Mouse (Mus musculus) testis, postnatal 14 days (tissue): ENCODE measurements around the gene Slc25a25.

ENCODE experiments used
- DNase-seq: peaks from one replicate; pipeline ENCODE4 v3.0.0; 2021; ENCODE audit warnings: low spot score

The Slc25a25 gene

GRCm38 (mm10) chr2:32458300-32458699, 7.1 kb upstream of the Slc25a25 start:
- DNase-seq, result no peak

GRCm38 (mm10) chr2:32455101-32455500, 3.9 kb upstream of the Slc25a25 start:
- no peak for DNase-seq

- no peak for DNase-seq
These were observed 3.4 kb upstream of the Slc25a25 start for GRCm38 (mm10) chr2:32454633-32455032.

GRCm38 (mm10) chr2:32453641-32454303, 2.5 kb upstream of the Slc25a25 start:
- DNase-seq, result no peak

GRCm38 (mm10) chr2:32452441-32452971, 1.3 kb upstream of the Slc25a25 start:
- DNase-seq, result peak; percentile 53

GRCm38 (mm10) chr2:32451870-32452372, 676 bp upstream of the Slc25a25 start:
- DNase-seq, result peak; percentile 99

- DNase-seq, result no peak
These were observed 1.2 kb downstream of the Slc25a25 start, which contains the start of gene Naif1 for GRCm38 (mm10) chr2:32449761-32450754. TSS of gene Naif1 (plus strand) at chr2:32450457.

GRCm38 (mm10) chr2:32448480-32448879, 2.8 kb downstream of the Slc25a25 start:
- DNase-seq, result no peak

GRCm38 (mm10) chr2:32447264-32447936, 3.8 kb downstream of the Slc25a25 start:
- no peak for DNase-seq

GRCm38 (mm10) chr2:32445535-32445934, 5.7 kb downstream of the Slc25a25 start:
- DNase-seq, result no peak

GRCm38 (mm10) chr2:32441550-32441949, 9.7 kb downstream of the Slc25a25 start:
- DNase-seq, result no peak

GRCm38 (mm10) chr2:32440632-32441031, 10.6 kb downstream of the Slc25a25 start:
- no peak for DNase-seq

GRCm38 (mm10) chr2:32440164-32440563, 11.1 kb downstream of the Slc25a25 start:
- no peak for DNase-seq

- DNase-seq, result no peak
These were observed 12.1 kb downstream of the Slc25a25 start for GRCm38 (mm10) chr2:32439177-32439576.

GRCm38 (mm10) chr2:32438733-32439132, 12.5 kb downstream of the Slc25a25 start:
- no peak for DNase-seq

- DNase-seq, result no peak
These were observed 13.6 kb downstream of the Slc25a25 start for GRCm38 (mm10) chr2:32437612-32438166.

- no peak for DNase-seq
These were observed 14.4 kb downstream of the Slc25a25 start for GRCm38 (mm10) chr2:32436686-32437372.

- DNase-seq, result peak; percentile 68
These were observed 20.3 kb downstream of the Slc25a25 start for GRCm38 (mm10) chr2:32430701-32431676.

GRCm38 (mm10) chr2:32429215-32429891, 21.9 kb downstream of the Slc25a25 start:
- DNase-seq, result no peak
